Mouse (Mus musculus) kidney, postnatal 10 days (tissue): ENCODE results near the gene Ubap2l.

Experiments
- DNase-seq: peaks from one replicate; pipeline ENCODE4 v3.0.0; 2021; ENCODE audit warnings: mixed read lengths

Ubap2l gene

DNA sequence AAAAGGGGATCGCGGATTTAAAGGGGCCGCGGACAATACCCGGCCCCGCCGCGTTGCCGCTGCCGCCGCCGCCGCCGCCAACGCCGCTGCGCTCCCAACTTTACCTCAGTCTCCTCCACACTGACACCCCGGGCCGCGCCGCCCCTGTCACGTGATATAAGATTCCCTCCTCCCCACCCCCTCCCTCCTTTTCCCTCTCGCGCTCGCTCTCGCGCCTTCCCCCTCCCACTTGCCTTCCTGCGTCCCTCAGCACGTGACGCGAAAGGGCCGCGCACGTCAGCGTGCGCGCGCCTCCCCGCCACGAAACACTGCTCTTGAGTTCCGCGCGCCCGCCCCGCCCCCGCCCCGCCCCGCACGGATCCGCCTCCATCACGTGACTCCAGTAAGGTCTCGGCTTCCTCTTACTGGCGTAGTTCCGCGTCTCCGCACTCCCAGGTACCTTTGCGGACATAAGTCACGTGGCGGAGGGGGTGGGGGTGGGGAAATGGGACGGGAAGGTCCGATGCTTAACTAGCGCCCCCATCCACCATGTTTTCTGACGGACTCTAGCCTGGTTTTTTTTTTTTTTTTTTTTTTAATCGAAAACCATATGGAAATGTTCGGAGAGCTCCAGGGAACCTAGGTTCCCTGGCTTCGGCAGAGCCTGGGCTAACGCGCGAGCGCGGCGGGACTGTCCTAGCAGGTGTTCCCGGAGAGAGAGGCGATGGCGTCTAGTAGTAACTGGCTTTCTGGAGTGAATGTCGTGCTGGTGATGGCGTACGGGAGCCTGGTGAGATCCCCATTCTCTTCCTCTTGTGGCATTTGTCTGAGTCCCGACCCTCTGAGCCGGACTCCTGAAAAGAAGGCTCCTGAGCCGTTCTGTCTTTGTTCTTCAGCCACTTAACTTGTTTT lies at the start of gene Ubap2l:
Gene Ubap2l (minus strand): TSS at position 278 of the 891 bp plus-strand sequence.
- DNase-seq, result peak; percentile 98

DNA sequence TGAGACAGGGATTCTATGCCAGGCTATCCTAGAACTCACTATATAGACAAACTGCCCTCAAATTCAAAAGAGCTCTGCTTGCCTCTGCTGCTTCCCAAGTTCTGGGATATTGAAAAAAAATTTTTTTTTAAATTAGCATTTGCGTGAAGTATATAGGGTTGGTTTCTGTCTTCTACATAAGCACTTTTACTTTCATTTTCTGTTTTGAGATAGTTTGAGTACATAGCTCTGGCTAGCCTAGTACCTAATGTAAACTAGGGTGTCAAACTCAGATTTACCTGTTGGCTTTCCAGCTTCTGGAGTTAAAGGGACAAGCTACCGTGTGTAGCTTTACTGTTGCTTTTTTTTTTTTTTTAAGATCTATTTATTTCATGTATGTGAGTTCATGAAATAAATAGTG lies 49.2 kb upstream of the Ubap2l start:
- DNase-seq, result no peak

DNA sequence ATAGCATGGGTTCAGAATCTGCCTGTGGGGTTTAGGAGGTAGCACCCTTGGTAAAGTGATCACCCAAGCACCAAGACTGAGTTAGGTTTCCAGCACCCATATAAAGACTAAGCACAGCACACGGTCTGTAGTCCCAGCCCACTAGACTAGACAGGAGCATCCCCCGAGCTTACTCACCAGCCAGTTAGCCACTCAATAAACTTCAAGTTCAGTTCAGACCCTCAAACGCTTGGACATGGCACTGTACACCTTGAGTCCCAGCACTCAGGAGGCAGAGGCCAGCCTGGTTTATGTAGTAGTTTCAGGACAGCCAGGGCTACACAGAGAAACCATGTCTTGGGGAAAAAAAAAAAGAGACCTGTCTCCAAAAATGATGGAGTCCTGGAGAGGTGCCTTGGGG lies 48.6 kb upstream of the Ubap2l start:
- no peak for DNase-seq

DNA sequence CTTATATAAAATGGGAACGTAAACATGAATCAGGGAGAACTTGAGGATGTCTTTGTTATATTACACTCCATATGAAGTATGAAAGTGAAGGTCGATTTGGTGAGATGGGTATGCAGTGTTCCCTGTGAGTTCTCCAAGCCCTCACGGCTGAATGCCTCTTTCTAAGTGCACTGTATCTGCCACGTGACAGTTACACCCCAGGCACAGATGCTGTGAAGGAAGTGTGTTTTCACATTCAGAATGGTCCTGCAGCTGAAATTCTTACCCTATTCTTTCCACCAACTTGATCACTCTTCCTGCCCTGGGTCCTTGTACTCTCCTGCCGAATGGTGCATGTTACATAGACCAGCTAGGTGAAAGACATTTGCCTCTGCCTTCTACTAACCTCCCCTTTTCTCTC lies 45.5 kb upstream of the Ubap2l start:
- no peak for DNase-seq

DNA sequence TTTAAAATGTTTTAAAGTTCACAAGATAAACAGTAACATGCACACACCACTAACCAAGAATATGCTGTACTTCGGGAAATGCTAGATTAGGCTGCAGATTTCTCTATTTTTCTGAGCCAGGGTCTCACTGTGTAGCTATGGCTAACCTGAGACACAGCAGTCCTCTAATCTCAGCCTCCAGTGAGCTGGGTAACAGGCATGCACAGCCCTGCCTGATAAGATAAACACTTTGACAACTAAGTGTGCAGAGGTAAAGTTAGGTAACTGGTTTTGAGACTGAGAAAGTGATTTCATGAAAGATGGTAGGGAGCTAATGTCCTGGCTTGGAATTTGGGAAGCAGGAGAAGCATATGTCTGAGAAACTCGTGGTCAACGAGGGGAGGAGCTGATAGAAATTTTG lies 42.0 kb upstream of the Ubap2l start:
- DNase-seq, result no peak

DNA sequence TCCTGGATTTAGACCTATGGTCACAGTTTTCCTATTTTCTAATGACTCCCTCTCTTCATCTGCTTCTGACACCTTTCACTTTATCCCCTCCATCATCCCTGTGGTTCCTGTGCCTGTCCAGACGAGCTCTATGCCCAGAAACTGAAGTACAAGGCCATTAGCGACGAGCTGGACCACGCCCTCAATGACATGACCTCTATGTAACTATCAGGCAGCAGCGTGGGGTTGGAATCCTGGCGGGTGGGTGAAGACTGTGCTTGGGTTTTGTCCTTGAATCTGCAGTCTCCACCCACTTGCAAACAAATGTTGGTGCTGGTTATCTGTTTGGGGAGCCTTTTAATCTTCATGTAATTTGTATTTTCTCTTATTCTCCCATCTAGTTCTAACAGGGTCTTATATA lies 38.5 kb upstream of the Ubap2l start:
- no peak for DNase-seq

DNA sequence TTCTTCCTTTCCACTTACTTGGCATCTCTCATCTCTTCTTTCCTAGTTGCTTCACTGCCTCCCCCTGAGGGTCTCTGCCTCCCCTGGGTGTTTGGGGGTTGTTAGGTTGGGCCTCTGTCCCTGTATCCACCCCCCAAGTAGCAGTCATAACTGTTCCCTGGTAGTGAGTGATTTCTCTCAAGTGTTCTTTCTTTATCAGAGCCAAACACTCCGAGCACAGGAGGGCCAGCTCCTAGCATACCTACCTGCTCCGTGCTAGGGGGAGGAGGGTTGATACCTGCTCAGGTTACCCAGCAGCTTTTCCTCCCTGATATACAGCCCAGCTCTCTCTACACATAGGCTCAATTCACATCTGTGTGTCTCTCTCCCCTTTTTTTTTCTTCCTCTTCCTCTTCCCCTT lies 36.2 kb upstream of the Ubap2l start:
- DNase-seq, result no peak

DNA sequence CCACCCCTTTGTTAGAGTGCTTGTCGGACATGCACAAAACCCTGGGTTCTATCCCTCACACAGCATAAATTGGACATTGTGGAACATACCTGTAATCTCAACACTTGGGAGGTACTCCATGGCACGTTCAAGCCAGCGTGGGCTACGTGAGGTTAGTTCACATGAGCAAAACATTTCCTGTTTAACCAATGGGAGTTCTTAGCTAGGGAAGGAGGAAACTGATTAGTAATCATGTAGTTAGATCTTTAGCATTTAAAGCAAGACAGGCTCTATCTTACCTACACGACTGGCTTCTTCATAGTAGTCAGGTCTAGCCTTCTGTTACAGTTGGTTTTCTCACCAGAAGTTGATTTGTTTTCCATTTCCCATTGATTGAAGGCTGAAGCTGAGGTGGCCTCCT lies 33.6 kb upstream of the Ubap2l start:
- no peak for DNase-seq

DNA sequence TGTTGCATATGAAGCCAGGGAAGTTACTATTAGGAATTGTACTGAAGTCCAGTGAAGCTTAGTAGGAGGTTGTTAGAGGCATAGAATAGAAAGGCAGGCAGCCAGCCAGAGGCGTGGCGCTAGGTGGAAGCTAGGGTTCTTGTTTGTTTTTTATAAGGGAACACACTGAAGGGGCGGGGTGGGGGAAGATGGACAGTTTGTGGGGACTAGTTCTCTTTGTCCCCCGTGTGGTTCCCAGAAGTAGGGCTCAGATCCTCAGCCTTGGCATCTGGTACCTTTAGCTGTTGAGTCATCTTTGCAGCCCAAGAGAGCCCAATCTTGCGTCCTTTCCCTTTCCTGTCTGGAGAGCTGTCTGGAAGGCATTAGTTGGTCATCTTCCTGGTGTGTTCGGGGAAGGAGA lies 32.9 kb upstream of the Ubap2l start:
- peak; percentile 43 for DNase-seq

DNA sequence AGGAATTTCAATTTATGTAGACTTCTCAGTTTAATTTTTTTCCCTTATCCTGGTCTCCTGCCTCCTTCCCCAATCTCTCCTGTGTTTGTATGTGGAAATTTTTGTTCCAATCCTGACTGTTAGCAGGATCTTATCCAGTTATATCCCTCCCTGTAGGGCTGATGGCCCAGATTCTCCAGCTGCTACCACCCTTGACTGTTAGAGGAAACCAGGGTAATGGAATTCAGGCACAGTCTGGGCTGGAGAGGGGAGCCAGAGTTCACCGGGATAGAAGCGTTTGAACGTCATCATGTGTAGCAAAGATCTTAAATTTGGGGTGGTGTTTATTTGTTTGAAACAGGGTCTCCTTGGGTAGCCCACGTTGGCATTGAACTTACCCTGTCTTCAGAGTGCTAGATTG lies 32.4 kb upstream of the Ubap2l start:
- DNase-seq, result peak; percentile 44

DNA sequence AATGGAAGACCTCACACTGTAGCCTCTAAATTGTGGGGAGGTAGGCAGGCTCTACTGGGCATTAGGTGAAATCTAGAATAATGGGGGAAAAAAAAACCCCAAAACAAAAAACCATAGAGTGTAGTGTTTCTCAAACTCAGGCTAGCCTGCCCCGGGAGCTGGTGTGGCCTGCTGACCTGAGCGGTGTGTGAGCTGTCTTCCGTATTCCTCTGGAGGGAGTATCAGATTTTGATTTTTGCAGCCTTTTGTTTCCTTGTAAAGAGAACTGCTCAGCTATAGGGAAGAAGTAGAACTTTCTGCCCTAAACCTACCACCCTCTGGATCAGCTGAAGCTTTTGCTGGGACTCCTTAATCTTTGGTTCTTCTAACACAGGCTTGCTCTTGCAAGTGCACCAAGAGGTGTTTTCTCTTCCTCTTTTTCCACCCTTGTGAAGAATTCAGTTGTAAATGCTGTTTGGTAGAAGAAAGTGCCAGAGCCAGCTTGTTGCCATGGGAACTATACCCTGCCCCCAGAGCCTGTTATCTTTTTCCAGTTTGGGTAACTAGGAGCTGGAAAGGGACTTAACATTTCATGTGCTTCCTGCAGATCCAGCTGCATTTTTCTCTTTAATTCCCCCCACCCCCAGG lies 31.4 kb upstream of the Ubap2l start:
- DNase-seq, result no peak

DNA sequence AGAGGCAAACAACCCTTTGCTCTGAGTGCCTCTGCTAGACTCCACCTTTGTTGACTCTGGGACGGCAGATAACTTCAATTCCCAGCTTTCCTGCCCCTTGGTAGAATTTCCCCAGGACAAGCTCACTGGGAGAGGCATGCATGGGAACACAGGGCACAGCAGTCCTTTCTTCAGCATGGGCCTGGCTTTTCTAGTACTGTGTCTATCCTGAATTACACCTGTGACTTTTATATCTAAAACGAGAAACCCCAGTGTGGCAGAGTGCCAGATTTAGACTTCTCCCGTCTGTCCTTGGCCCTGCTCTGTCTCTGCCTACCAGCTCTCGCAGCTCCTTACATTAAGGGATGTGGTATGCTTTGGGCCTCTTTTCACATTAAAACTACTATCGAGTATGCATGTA lies 30.6 kb upstream of the Ubap2l start:
- DNase-seq, result peak; percentile 47

DNA sequence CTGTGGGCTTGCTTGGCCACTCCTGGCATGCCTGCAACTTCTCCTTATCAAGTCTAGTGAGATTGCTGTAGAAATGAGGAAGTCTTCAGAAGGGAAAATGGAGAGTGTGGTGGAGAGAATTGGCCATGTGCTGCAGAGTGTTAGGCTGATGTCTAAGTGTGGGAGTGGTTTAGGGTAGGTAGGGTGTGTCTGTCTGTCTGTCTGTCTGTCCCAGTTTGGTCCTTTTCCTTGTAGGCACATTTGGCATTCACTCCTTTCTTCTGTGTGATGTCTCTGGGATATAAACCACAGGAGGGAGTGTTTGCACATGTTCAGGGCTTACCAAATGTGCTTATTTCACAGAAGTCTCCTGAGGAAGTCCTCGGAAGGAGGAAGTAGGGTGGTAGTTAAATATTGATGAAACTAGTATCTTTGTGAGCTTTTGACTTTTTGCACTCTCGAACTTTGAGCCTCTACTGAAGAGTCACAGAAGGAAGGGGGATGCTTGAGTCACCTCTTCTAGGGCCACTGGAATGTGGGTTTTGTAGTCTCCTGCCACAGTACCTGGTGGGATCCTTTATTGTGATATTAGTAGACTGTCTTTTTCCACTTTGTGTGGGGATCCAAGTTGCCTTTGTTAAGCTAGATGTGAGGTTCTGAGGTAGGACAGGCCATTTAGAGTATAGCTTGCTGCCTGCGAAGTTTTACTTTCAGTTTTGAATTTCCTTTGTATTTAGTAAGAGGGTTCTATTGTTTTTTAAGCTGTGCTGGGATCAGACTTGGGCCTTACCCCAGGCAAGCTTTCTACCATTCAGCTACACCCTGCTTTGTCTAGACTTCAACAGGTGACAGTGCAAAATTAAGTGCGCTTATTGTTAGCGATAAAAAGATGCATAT lies 29.2 kb upstream of the Ubap2l start:
- no peak for DNase-seq

DNA sequence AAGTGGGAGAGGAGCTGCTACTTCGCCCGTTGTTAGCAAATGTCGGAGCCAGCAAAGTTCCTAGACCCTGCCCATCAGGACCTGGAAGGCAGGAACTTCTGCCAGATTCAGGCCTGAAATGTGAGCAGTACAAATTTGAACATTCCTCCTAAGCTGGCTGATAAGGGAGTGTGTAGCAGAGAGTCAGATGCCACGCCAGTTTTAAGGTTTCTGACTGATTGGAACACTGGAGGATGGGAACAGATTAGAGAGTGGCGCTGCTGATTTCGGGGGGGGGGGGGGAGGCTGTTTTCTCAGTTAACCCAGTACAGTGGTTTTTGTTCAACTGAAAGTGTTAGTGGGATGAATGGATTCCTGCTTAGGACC lies 28.1 kb upstream of the Ubap2l start:
- no peak for DNase-seq

DNA sequence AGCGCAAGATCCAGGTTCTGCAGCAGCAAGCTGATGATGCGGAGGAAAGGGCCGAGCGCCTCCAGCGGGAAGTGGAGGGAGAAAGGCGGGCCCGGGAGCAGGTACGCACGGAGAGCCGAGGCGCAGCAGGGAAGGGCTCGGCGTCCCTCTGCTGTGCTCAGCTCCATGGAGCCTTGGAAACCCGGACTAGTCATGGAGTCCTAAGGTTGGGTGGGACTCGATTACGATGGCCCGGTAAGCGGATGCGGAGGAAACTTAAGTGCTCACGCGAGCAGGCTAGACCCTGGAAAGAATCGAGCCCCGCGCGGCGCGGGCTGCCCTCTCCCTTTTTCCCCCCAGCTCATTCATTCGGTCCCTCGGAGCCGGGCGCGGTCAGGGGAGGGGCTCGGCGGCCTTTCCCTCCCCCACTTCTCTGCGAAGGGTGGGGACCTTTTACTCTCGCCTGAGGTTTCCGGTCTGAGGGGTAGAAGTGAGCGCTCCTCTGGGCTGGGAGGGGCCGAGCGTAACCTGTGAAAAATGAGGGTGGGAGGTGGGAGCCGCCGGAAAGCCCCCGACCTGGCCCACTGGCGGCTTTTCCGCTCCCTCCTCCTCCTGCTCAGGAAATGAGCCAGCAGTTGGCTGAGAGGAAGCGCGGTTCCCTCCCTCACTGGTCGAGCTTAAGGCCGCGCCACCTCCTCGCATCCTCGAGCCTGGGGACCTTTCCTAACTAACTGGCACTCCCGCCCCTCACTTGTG lies 27.5 kb upstream of the Ubap2l start:
- DNase-seq, result peak; percentile 84

DNA sequence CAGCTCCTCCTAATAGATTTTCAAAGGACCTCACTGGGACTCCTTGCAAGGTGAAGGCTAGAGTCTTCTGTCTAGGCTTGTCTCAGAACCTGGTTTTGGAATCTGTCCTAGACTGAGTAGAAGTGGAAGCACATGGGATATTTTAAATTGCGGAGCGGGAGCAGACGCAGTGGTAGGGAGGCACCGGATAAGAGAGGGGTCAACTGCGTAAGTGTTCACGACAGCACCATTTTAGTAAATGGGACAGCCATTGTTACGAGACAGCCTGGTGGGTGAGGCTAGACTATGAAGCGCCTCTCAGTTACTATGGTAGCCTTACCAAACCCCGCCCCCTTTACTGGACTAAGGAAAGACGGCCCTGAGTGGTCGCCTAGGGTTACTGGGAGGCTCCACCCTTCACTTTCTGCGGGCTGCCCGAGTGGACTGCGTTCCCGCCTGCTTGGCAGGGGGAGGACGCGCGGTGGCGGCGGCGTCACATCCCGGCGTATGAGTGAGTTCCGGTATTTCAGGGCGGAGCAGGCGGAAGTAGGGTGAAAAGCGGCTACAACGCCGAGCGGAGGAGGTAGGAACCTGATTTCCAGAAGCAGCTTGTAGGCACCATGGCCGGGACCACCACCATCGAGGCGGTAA lies 26.8 kb upstream of the Ubap2l start:
- peak; percentile 96 for DNase-seq

DNA sequence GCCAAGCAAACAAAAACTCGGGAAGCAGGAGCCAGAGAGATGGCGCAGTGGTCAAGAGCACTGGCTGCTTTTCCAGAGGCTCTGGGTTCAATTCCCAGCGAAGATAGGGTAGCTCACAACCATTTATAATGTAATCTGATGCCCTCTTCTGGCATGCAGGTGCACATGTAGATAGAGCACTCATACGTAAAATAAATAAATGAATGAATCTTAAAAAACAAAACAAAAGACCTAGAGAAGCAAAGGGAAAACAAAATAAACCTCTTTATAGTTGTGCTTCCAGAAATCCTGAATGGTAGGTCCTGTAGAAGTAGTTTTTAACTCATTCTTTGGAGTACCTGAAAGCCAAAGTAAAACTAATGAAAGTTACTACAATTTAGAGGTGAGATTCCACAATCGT lies 25.8 kb upstream of the Ubap2l start:
- DNase-seq, result no peak

DNA sequence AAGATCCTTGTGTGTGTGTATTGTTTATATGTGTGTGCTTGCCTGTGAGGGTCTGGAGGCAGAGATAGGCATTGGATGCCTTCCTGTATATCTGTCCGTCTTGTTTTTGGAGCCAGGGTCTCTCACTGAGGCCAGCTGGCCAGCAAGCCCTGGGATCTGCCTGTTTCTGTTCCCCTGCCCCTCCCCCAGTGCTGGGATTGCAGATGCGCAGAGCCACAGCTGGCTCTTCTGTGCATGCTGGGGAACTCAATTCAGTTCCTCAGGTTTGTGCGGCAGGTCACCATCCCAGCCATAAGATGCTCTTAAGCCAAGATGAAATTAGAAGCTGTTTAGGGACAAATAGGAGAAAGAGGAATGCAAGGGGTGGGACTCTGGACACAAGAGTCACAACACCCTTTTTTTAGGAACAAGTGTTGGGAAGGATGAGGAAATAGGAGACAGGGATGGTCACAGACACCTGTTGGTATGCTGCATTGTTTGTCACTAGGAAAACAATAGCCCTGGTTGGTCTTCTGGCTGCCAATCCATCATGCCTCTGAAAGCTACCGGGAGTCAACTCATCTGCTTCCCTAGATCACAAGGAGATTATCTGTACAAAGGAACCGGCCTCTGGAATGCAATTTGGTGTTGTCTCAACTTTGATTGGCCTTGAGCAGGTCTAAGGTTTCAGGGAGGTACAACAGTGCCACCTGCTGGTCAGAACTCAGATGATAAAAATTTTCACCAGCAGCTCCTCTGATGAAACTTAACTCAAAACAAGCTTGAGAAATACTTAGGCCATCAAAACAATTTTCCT lies 24.7 kb upstream of the Ubap2l start:
- peak; percentile 90 for DNase-seq

DNA sequence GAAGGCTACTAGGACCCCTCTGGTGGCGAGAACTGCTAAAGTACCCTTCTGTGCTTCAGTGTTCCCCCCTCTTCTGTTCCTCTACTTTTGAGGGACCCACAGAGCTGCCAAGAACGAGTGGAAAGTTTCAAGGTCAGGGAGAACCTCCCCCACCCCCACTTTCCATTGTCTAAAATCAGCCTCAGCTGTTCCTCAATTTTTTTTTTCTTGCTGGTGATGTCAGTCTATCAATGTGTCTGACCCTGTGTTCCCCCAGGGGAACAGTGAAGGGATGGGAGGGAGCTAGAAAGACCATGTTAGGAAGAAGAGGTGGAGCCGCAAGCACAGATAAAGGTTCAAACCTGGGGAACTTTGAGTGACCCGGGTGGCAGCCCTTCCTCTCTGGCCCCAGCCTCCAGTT lies 19.9 kb upstream of the Ubap2l start, which contains the start of gene Tpm3:
Gene Tpm3 (plus strand): TSS at position 356 of the 400 bp plus-strand sequence.
- no peak for DNase-seq

DNA sequence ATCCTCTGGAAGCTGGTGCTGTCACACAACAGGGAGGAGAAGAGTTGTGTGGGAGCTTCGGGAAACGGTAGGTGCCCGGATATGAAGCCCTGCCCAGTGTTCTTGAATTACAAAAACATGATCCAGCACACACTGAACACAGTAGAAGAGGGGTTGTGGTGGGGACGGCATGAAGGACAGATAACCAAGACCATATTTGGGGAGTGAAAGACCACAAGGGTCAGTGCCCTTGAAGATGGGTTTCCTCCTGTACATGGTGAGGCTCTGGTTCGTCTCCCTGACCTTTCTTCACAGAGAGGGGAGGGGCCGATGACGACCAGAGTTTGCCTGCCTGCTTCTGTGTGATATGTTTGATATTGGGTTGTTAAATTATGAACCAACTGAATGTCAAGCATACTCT lies 17.3 kb upstream of the Ubap2l start:
- DNase-seq, result no peak

DNA sequence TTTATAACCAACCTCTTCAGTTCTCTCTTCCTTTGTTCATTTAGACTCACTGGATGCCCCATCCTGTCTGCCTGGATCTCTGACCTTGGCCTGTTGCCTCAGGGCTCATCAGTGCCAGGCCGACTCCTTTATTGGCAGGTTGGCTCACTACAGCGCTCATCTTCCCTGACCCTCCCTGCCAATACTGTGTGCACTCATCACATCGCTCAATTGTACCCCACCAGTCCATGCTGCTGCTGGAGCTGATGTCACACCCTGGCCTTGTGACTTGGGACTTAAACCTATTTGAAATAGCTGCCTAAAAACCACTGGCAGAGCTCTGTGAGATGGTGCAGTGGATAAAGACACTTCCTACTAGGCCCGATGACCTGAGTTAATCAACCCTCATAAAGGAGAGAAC lies 15.4 kb upstream of the Ubap2l start:
- no peak for DNase-seq
